Mouse (Mus musculus): ENCODE data around the gene Wdr11.

The Wdr11 gene

GRCm38 (mm10) chr7:129653791-129654271, 62.2 kb downstream of the Wdr11 start:
- peak; percentile 90 for DNase-seq (ENCODE audit: low spot score)

GRCm38 (mm10) chr7:129654923-129655322, 63.3 kb downstream of the Wdr11 start:
- no peak for DNase-seq (ENCODE audit: low spot score)

- no peak for DNase-seq (ENCODE audit: low spot score)
These were observed 64.1 kb downstream of the Wdr11 start for GRCm38 (mm10) chr7:129655604-129656226.

GRCm38 (mm10) chr7:129657867-129658266, 66.2 kb downstream of the Wdr11 start:
- DNase-seq (ENCODE audit: low spot score) = no peak

GRCm38 (mm10) chr7:129659755-129660154, 68.1 kb downstream of the Wdr11 start:
- DNase-seq (ENCODE audit: low spot score) = no peak

GRCm38 (mm10) chr7:129660546-129660945, 68.9 kb downstream of the Wdr11 start:
- no peak for DNase-seq (ENCODE audit: low spot score)

- DNase-seq (ENCODE audit: low spot score) = no peak
These were observed 70.6 kb downstream of the Wdr11 start for GRCm38 (mm10) chr7:129662051-129662789.

GRCm38 (mm10) chr7:129663781-129664505, 72.3 kb downstream of the Wdr11 start:
- DNase-seq (ENCODE audit: low spot score) = no peak

GRCm38 (mm10) chr7:129665411-129665810, 73.7 kb downstream of the Wdr11 start:
- no peak for DNase-seq (ENCODE audit: low spot score)

- no peak for DNase-seq (ENCODE audit: low spot score)
These were observed 74.3 kb downstream of the Wdr11 start for GRCm38 (mm10) chr7:129665921-129666320.

GRCm38 (mm10) chr7:129666526-129666925, 74.9 kb downstream of the Wdr11 start:
- DNase-seq (ENCODE audit: low spot score) = no peak

- DNase-seq (ENCODE audit: low spot score) = no peak
These were observed 78.6 kb downstream of the Wdr11 start for GRCm38 (mm10) chr7:129670280-129670679.

GRCm38 (mm10) chr7:129671675-129672651, 80.3 kb downstream of the Wdr11 start:
- DNase-seq (ENCODE audit: low spot score) = no peak

GRCm38 (mm10) chr7:129673776-129674175, 82.1 kb downstream of the Wdr11 start:
- no peak for DNase-seq (ENCODE audit: low spot score)

GRCm38 (mm10) chr7:129674558-129674957, 82.9 kb downstream of the Wdr11 start:
- no peak for DNase-seq (ENCODE audit: low spot score)

GRCm38 (mm10) chr7:129675852-129676251, 84.2 kb downstream of the Wdr11 start:
- no peak for DNase-seq (ENCODE audit: low spot score)

GRCm38 (mm10) chr7:129677141-129677540, 85.5 kb downstream of the Wdr11 start:
- DNase-seq (ENCODE audit: low spot score) = no peak

GRCm38 (mm10) chr7:129678431-129678830, 86.8 kb downstream of the Wdr11 start:
- DNase-seq (ENCODE audit: low spot score) = no peak

- DNase-seq (ENCODE audit: low spot score) = no peak
These were observed 87.3 kb downstream of the Wdr11 start for GRCm38 (mm10) chr7:129678972-129679371.

- DNase-seq (ENCODE audit: low spot score) = peak; percentile 35
These were observed 89.0 kb downstream of the Wdr11 start for GRCm38 (mm10) chr7:129680534-129681210.

- no peak for DNase-seq (ENCODE audit: low spot score)
These were observed 90.9 kb downstream of the Wdr11 start for GRCm38 (mm10) chr7:129682525-129682924.
